Mouse (Mus musculus): ENCODE results near the gene Stard13.

- no peak for TF ChIP-seq CTCF (IDR thresholded peaks at IDR 0.05; ENCODE audit: insufficient read depth, low read length)
- TF ChIP-seq POLR2A (IDR thresholded peaks at IDR 0.05; ENCODE audit: borderline replicate concordance, extremely low read depth, low read depth, low read length): no peak
Measured at GRCm38 (mm10) chr5:151125985-151126607, 107.5 kb downstream of the Stard13 start.
